Mouse (Mus musculus) forebrain, embryonic 14.5 days (tissue): ENCODE data around the gene Slc35e3. TPM values are rescaled to one million over a fixed set of nuclear protein-coding genes. Genes with fewer than 3 reads are reported as not detected.

Experiments
- ATAC-seq: fragments of 200-750 bp; cut with Nextera tagmentation; 2 replicates; pipeline ENCODE4 v1.8.0; 2017; ENCODE audit warnings: mild to moderate bottlenecking, moderate library complexity
- DNase-seq: peaks from one replicate; pipeline ENCODE4 v3.0.0-alpha.2; 2015; ENCODE audit warnings: low spot score
- H3K27ac ChIP-seq: fragments of 300-500 bp; sonication (generic); 2 replicates; pipeline ENCODE4 v1.5.1; 2014; ENCODE audit warnings: low read depth, mild to moderate bottlenecking, control low read depth, low read length, moderate library complexity
- H3K27me3 ChIP-seq: fragments of 300-500 bp; sonication (generic); replicated peaks from 2 replicates; pipeline ENCODE4 v1.6.1; 2014; ENCODE audit warnings: low read length, control low read depth, mixed read lengths; ENCODE audit not compliant: control insufficient read depth, insufficient read depth
- H3K36me3 ChIP-seq: fragments of 300-500 bp; sonication (generic); 2 replicates; pipeline ENCODE4 v1.6.1; 2014; ENCODE audit warnings: low read length, control low read depth; ENCODE audit not compliant: control insufficient read depth, insufficient read depth
- H3K4me1 ChIP-seq: fragments of 300-500 bp; sonication (generic); 2 replicates; pipeline ENCODE4 v1.6.1; 2014; ENCODE audit warnings: antibody characterized with exemption, low read length, control low read depth; ENCODE audit not compliant: control insufficient read depth, insufficient read depth
- H3K4me2 ChIP-seq: fragments of 300-500 bp; sonication (generic); 2 replicates; pipeline ENCODE4 v1.6.1; 2014; ENCODE audit warnings: mild to moderate bottlenecking, control low read depth, low read length
- H3K4me3 ChIP-seq: fragments of 300-500 bp; sonication (generic); 2 replicates; pipeline ENCODE4 v1.5.1; 2014; ENCODE audit warnings: low read depth, low read length, control low read depth
- H3K9ac ChIP-seq: fragments of 300-500 bp; sonication (generic); 2 replicates; pipeline ENCODE4 v1.6.1; 2014; ENCODE audit warnings: mild to moderate bottlenecking, low read length, control low read depth, moderate library complexity
- H3K9me3 ChIP-seq: fragments of 300-500 bp; sonication (generic); replicated peaks from 2 replicates; pipeline ENCODE4 v1.6.1; 2016; ENCODE audit warnings: low read length, control low read depth, mixed read lengths; ENCODE audit not compliant: control insufficient read depth
- WGBS: fragments of 180-500 bp; shearing (Covaris S2); extraction: QIAGEN DNeasy Blood & Tissue Kit; methylation state at CpG from one replicate; pipeline ENCODE4 v1.1.7; 2014; 5-methylcytosine and 5-hydroxymethylcytosine counted together
- polyA plus RNA-seq: library from polyadenylated mRNA; unstranded; fragments of >200 nt; fragmentation: Nextera tagmentation; extraction: Ambion mirVana; gene quantifications from 2 replicates; pipeline ENCODE4 v1.2.1, GENCODE M21; 2014

The Slc35e3 gene
- polyA plus RNA-seq, 1 experiment from 2014 or later: 17.7 TPM

DNA sequence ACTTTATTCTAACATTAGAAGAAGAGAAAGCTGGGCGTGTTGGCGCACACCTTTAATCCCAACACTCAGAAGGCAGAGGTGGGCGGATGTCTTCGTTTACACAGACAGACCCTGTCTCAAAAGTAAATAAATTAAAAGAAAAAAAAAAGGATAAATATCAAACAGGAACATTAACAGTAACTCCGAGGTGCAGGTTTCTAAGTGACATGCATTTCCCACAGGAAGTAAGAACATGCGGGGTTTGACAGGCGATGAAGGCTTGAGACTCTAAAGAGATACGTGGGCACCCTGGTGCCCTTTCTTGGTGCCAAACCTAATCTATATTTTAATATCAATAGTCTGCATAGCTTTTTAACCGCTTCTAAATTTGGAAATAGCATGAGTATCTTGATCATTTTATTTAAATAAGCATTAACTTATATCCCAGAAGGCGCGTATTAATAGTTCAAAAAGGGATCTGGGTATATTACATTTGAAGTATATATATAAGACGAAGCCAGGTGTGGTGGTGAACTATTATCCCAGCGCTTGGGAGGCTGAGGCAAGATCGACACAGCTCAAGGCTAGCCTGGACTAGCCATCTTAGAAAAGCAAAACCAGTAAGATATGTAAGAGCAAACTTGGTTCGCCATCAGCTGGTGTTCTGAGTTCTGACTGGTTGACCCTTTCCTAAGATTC, 60.9 kb downstream of the Slc35e3 start:
- no peak for DNase-seq

DNA sequence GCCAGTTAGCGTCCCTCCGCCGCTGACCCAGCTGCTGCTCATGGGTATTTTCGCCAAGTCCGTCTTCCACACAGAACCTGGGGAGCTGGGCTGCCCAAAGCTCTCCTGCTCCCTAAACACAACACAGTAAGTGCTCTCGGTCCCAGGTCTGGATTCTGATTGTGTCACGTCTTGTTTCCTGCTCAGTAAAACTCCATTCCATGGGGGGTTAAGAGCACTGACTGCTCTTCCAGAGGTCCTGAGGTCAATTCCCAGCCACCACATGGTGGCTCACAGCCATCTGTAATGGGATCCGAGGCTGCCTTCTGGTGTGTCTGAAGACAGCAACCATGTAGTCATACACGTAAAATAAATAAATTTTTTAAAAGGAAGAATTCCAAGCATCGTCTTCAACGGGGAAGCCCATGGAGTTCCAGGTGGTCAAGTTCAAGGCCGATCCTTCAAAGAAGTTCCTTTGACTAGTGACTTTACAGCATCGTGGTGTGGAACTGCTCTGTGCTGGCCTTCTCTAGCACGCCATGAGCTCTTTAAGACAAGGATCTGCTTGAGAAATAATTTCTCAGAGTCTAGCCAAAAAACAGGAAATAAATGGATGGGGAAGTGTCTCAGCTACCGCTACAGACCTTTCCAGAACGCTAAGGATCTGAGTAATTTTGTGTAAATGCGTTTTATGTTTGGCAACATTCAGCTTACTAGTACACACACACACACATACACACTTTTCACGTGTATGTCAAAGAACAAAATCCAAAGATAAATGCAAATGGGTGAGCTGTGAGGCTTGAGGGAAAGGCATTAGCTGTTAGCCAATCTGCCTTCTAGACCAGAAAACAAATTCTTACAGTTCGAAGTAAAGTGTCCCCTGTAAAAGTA, 61.6 kb downstream of the Slc35e3 start:
- H3K9me3 ChIP-seq: no peaks in the 10 kb centered on the region
- 89% methylated on average over 19 of the region's 19 CpGs for WGBS
- no peak overlapping the region for H3K4me3 ChIP-seq
- no peak overlapping the region for H3K9ac ChIP-seq
- peaks cover 21% of the 10 kb centered on the region for H3K36me3 ChIP-seq
- no peak for DNase-seq
- no peak overlapping the region for H3K4me2 ChIP-seq
- H3K27ac ChIP-seq: no peak overlapping the region
- H3K27me3 ChIP-seq: no peaks in the 10 kb centered on the region
- ATAC-seq: no peak
- no peaks in the 10 kb centered on the region for H3K4me1 ChIP-seq

More for the DNA sequence above, 60.9 kb downstream of the Slc35e3 start:
- Histone ChIP-seq H3K9me3 (no peaks in the 10 kb centered on the region), H3K36me3 (peaks cover 28% of the 10 kb centered on the region), H3K4me1 (no peaks in the 10 kb centered on the region), H3K27me3 (no peaks in the 10 kb centered on the region), H3K9ac (no peak overlapping the region), H3K27ac (no peak overlapping the region), H3K4me3 (no peak overlapping the region), H3K4me2 (no peak overlapping the region)
- 96% methylated on average over 15 of the region's 15 CpGs for WGBS
- ATAC-seq: no peak

DNA sequence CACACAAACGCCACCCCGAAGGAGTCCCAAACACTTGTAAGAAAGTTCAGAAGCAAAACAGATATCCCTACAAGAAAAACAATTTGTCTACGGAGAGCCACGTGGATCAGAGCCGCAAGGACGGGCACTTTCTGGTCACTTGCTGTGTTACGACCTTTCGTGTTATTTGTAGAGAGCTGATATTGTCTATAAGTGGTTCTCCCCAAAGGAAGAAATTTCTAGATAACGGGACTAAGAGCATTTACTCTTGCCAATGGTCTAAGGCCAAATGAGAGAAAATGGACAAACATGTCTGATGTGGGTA, 62.5 kb downstream of the Slc35e3 start:
- no peak overlapping the region for H3K4me2 ChIP-seq
- no peak overlapping the region for H3K27ac ChIP-seq
- ATAC-seq (no peak), DNase-seq (no peak)
- H3K9me3 ChIP-seq: no peaks in the 10 kb centered on the region
- H3K27me3 ChIP-seq: no peaks in the 10 kb centered on the region
- WGBS: 95% methylated on average over 9 of the region's 9 CpGs
- no peaks in the 10 kb centered on the region for H3K4me1 ChIP-seq
- peaks cover 13% of the 10 kb centered on the region for H3K36me3 ChIP-seq
- no peak overlapping the region for H3K4me3 ChIP-seq
- H3K9ac ChIP-seq: no peak overlapping the region

Other genes starting within 250 kb of the Slc35e3 start
- 5.1 and 6.1 TPM in 2 replicates for gene Cpm, start 116.9 kb downstream of the Slc35e3 start, polyA plus RNA-seq
- 33.0 and 47.7 TPM in 2 replicates for gene Mdm2, start 35.6 kb downstream of the Slc35e3 start, polyA plus RNA-seq
- gene Nup107, start 46.3 kb upstream of the Slc35e3 start, polyA plus RNA-seq: 61.1 and 68.7 TPM in 2 replicates
- 138 and 160 TPM in 2 replicates for gene Rap1b, start 99.7 kb upstream of the Slc35e3 start, polyA plus RNA-seq